Comparison of ENCODE assay signal across 20 mouse cellular contexts in the genomic region with DNA sequence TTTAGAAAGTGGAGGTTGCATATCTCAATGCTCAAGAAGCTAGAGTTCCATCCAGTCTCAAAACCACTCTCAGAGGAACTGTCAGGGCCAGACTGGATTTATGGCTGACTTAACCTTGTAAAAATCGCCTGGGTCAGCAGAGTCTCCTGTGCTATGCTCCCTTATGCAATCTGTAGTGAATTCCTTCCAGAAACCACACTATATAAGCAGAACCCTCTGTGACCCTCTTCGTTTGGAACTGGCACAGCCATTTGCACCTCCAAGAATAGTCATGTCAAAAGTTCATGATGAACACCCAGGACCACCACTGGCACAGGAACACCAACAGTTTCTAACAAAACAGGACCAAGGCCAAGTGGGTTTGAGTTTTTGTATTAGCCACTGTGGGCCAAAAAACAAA.
"Had no signal": no experiment of that assay in that cellular context is flagged by ENCODE, and none has a peak within 500 bp of the region (broad histone marks: within the 10 kb centered on the region; RNA-seq: fewer than 3 reads in every experiment).

No protein-coding gene starts in this region.

- DNase-seq: kidney, adult 8-10 months; kidney, postnatal 14 days; kidney, postnatal 4 days; left cerebral cortex, postnatal 4 days; liver, postnatal 0 days; lung, embryonic 14.5 days; midbrain, embryonic 14.5 days; right cerebral cortex, adult 18-20 months; right cerebral cortex, postnatal 14 days; spleen, adult 18-20 months; thymus, postnatal 25 days had no signal

- H3K4me1 ChIP-seq: limb, embryonic 12.5 days; limb, embryonic 15.5 days had no signal

- H3K4me3 ChIP-seq: limb, embryonic 12.5 days; limb, embryonic 15.5 days; neural tube, embryonic 12.5 days; neural tube, embryonic 15.5 days; stomach, embryonic 15.5 days had no signal

- H3K4me2 ChIP-seq: limb, embryonic 12.5 days; limb, embryonic 15.5 days; liver, embryonic 11.5 days; lung, embryonic 14.5 days; neural tube, embryonic 12.5 days; neural tube, embryonic 15.5 days; stomach, embryonic 15.5 days had no signal

- ATAC-seq: liver, postnatal 0 days; lung, postnatal 0 days had no signal

- H3K9ac ChIP-seq: limb, embryonic 12.5 days; limb, embryonic 15.5 days; liver, embryonic 14.5 days; liver, postnatal 0 days; lung, embryonic 14.5 days; neural tube, embryonic 12.5 days; neural tube, embryonic 15.5 days; stomach, embryonic 15.5 days had no signal

- H3K27me3 ChIP-seq: limb, embryonic 12.5 days; limb, embryonic 15.5 days; neural tube, embryonic 12.5 days; neural tube, embryonic 15.5 days; stomach, embryonic 15.5 days had no signal

- H3K9me3 ChIP-seq: limb, embryonic 12.5 days; limb, embryonic 15.5 days; neural tube, embryonic 12.5 days; neural tube, embryonic 15.5 days; stomach, embryonic 15.5 days had no signal

- H3K27ac ChIP-seq: limb, embryonic 12.5 days; limb, embryonic 15.5 days; liver, embryonic 14.5 days; macrophage; neural tube, embryonic 12.5 days; stomach, embryonic 15.5 days had no signal

- H3K36me3 ChIP-seq: limb, embryonic 12.5 days; limb, embryonic 15.5 days; neural tube, embryonic 12.5 days; neural tube, embryonic 15.5 days; stomach, embryonic 15.5 days had no signal
